Mouse (Mus musculus): ENCODE results near the gene Ints11.

The Ints11 gene

GRCm38 (mm10) chr4:155847591-155848352, 21.6 kb upstream of the Ints11 start:
- peak in 1 of 2 experiments; percentile 63 for DNase-seq (ENCODE audit: inconsistent age in 2 of 2, low spot score in 1 of 2)

- DNase-seq (ENCODE audit: inconsistent age in 2 of 2, low spot score in 1 of 2), result peak in 1 of 2 experiments; percentile 59
These were observed 20.8 kb upstream of the Ints11 start for GRCm38 (mm10) chr4:155848434-155849095.

- DNase-seq (ENCODE audit: inconsistent age in 2 of 2, low spot score in 1 of 2), result no peak
These were observed 20.0 kb upstream of the Ints11 start for GRCm38 (mm10) chr4:155849391-155849790.

- DNase-seq (ENCODE audit: inconsistent age in 2 of 2, low spot score in 1 of 2), result no peak
These were observed 19.4 kb upstream of the Ints11 start for GRCm38 (mm10) chr4:155849792-155850451.

- peak in 1 of 2 experiments; percentile 86 for DNase-seq (ENCODE audit: inconsistent age in 2 of 2, low spot score in 1 of 2)
These were observed 18.0 kb upstream of the Ints11 start for GRCm38 (mm10) chr4:155851368-155851767.

- peak in 1 of 2 experiments; percentile 67 for DNase-seq (ENCODE audit: inconsistent age in 2 of 2, low spot score in 1 of 2)
These were observed 17.4 kb upstream of the Ints11 start for GRCm38 (mm10) chr4:155851951-155852411.

- DNase-seq (ENCODE audit: inconsistent age in 2 of 2, low spot score in 1 of 2), result no peak
These were observed 15.9 kb upstream of the Ints11 start for GRCm38 (mm10) chr4:155853421-155853820.

GRCm38 (mm10) chr4:155854991-155855390, 14.4 kb upstream of the Ints11 start:
- no peak for DNase-seq (ENCODE audit: inconsistent age in 2 of 2, low spot score in 1 of 2)

GRCm38 (mm10) chr4:155856071-155856470, 13.3 kb upstream of the Ints11 start:
- DNase-seq (ENCODE audit: inconsistent age in 2 of 2, low spot score in 1 of 2), result no peak

GRCm38 (mm10) chr4:155856881-155857280, 12.5 kb upstream of the Ints11 start:
- DNase-seq (ENCODE audit: inconsistent age in 2 of 2, low spot score in 1 of 2), result no peak

GRCm38 (mm10) chr4:155859318-155859717, 10.0 kb upstream of the Ints11 start:
- peak; percentile 50 to 69 for DNase-seq (ENCODE audit: inconsistent age in 2 of 2, low spot score in 1 of 2)

GRCm38 (mm10) chr4:155861787-155862186, 7.6 kb upstream of the Ints11 start:
- peak in 1 of 2 experiments; percentile 36 for DNase-seq (ENCODE audit: inconsistent age in 2 of 2, low spot score in 1 of 2)

GRCm38 (mm10) chr4:155863001-155863400, 6.3 kb upstream of the Ints11 start, which contains the start of gene Tas1r3:
Gene Tas1r3 (minus strand): TSS chr4:155863362.
- DNase-seq (ENCODE audit: inconsistent age in 2 of 2, low spot score in 1 of 2), result no peak

- DNase-seq (ENCODE audit: inconsistent age in 2 of 2, low spot score in 1 of 2), result peak in 1 of 2 experiments; percentile 37
These were observed 590 bp upstream of the Ints11 start for GRCm38 (mm10) chr4:155868614-155869298.

- DNase-seq (ENCODE audit: inconsistent age in 2 of 2, low spot score in 1 of 2), result no peak
These were observed 2.1 kb downstream of the Ints11 start for GRCm38 (mm10) chr4:155871404-155871803.

GRCm38 (mm10) chr4:155883587-155883986, 14.2 kb downstream of the Ints11 start:
- DNase-seq (ENCODE audit: inconsistent age in 2 of 2, low spot score in 1 of 2), result no peak

GRCm38 (mm10) chr4:155886330-155886729, 17.0 kb downstream of the Ints11 start:
- no peak for DNase-seq (ENCODE audit: inconsistent age in 2 of 2, low spot score in 1 of 2)

GRCm38 (mm10) chr4:155887674-155888073, 18.3 kb downstream of the Ints11 start:
- no peak for DNase-seq (ENCODE audit: inconsistent age in 2 of 2, low spot score in 1 of 2)

- no peak for DNase-seq (ENCODE audit: inconsistent age in 2 of 2, low spot score in 1 of 2)
These were observed 18.8 kb downstream of the Ints11 start for GRCm38 (mm10) chr4:155888181-155888580.

- DNase-seq (ENCODE audit: inconsistent age in 2 of 2, low spot score in 1 of 2), result no peak
These were observed 20.0 kb downstream of the Ints11 start for GRCm38 (mm10) chr4:155889316-155889715.

- no peak for DNase-seq (ENCODE audit: inconsistent age in 2 of 2, low spot score in 1 of 2)
These were observed 21.7 kb downstream of the Ints11 start for GRCm38 (mm10) chr4:155891011-155891471.

All from adrenal gland, adult (tissue).